Mouse (Mus musculus): ENCODE measurements around the gene Serpinf2. TPM values are rescaled to one million over a fixed set of nuclear protein-coding genes. Genes with fewer than 3 reads are reported as not detected.
"Not testable (repeated sequence)": the region's sequence is repeated elsewhere in the genome, so short reads cannot be mapped to it uniquely, and the experiment has no call there.

Gene Serpinf2
- total and polyA plus RNA-seq, 2 experiments from 2014 or later, result 0.24 TPM; not detected in 1

GRCm38 (mm10) chr11:75397452-75397851, 41.9 kb downstream of the Serpinf2 start:
- Histone ChIP-seq H3K36me3 (ENCODE audit: insufficient read depth) (no peaks in the 10 kb centered on the region), H3K27ac (ENCODE audit: low read depth, low read length) (peak overlapping the region; percentile 75), H3K4me2 (ENCODE audit: low read depth) (no peak overlapping the region), H3K4me3 (ENCODE audit: low read depth, low read length) (no peak overlapping the region), H3K4me1 (ENCODE audit: insufficient read depth) (peaks cover 6% of the 10 kb centered on the region; the same call in 1 of the 2 replicates), H3K9me3 (ENCODE audit: low read length) (no peaks in the 10 kb centered on the region), H3K9ac (0 out of 2 replicates have a peak overlapping the region, but pooled peaks have one; percentile 3), H3K27me3 (ENCODE audit: insufficient read depth, low read length) (no peaks in the 10 kb centered on the region)
- no peak for TF ChIP-seq CTCF (IDR thresholded peaks at IDR 0.05; ENCODE audit: low read depth)
- ATAC-seq (peak; percentile 72), DNase-seq (peak; percentile 39)
- 47% methylated on average over 7 of the region's 7 CpGs for WGBS

- no peak for DNase-seq
- Histone ChIP-seq H3K27me3 (ENCODE audit: insufficient read depth, low read length) (no peaks in the 10 kb centered on the region), H3K4me1 (ENCODE audit: insufficient read depth) (peaks cover 6% of the 10 kb centered on the region; the same call in 1 of the 2 replicates), H3K27ac (ENCODE audit: low read depth, low read length) (no peak overlapping the region), H3K9ac (no peak overlapping the region), H3K9me3 (ENCODE audit: low read length) (no peaks in the 10 kb centered on the region), H3K4me3 (ENCODE audit: low read depth, low read length) (no peak overlapping the region), H3K4me2 (ENCODE audit: low read depth) (no peak overlapping the region), H3K36me3 (ENCODE audit: insufficient read depth) (no peaks in the 10 kb centered on the region)
- no peak for ATAC-seq
- 81% methylated on average over 1 of the region's 1 CpGs for WGBS
- TF ChIP-seq CTCF (IDR thresholded peaks at IDR 0.05; ENCODE audit: low read depth), result no peak
Observed at GRCm38 (mm10) chr11:75395611-75396010, 43.8 kb downstream of the Serpinf2 start.

- not testable (repeated sequence) for H3K4me2 ChIP-seq (ENCODE audit: low read depth); H3K9ac ChIP-seq; H3K4me1 ChIP-seq (ENCODE audit: insufficient read depth); DNase-seq; H3K27me3 ChIP-seq (ENCODE audit: insufficient read depth, low read length); H3K4me3 ChIP-seq (ENCODE audit: low read depth, low read length); H3K9me3 ChIP-seq (ENCODE audit: low read length); H3K36me3 ChIP-seq (ENCODE audit: insufficient read depth); ATAC-seq; H3K27ac ChIP-seq (ENCODE audit: low read depth, low read length)
- WGBS, result 69% methylated on average over 3 of the region's 3 CpGs
Observed at GRCm38 (mm10) chr11:75383529-75383928, 55.9 kb downstream of the Serpinf2 start.

MicroRNAs encoded within 50 kb of the gene (microRNA counts, 519-probe panel; counts per million panel counts)
- microRNA mmu-miR-22, result 6,545 counts per million, percentile 86 among the panel's probes with 10 or more counts

Small RNAs within 50 kb of the gene (microRNA-seq; reads per million reads assigned to microRNA genes)
- gene Mir22, result 10,902 to 11,316 reads per million in 2 experiments

Other genes with a start within 250 kb of the Serpinf2 start
- 19.5 and 21.0 TPM in 2 replicates for gene Dph1, start 248.3 kb downstream of the Serpinf2 start, total RNA-seq (2014; rRNA removed)
- gene Dph1, start 248.3 kb downstream of the Serpinf2 start, polyA plus RNA-seq (2015; fragmentation: Nextera tagmentation; extraction: Ambion mirVana), result 12.7 and 13.8 TPM in 2 replicates
- 10.6 and 11.0 TPM in 2 replicates for gene Rtn4rl1, start 245.8 kb downstream of the Serpinf2 start, total RNA-seq (2014; rRNA removed)
- 11.9 and 15.6 TPM in 2 replicates for gene Rtn4rl1, start 245.8 kb downstream of the Serpinf2 start, polyA plus RNA-seq (2015; fragmentation: Nextera tagmentation; extraction: Ambion mirVana)
- 41.6 and 58.5 TPM in 2 replicates for gene Rpa1, start 91.3 kb downstream of the Serpinf2 start, total RNA-seq (2014; rRNA removed)
- 50.1 and 54.1 TPM in 2 replicates for gene Rpa1, start 91.3 kb downstream of the Serpinf2 start, polyA plus RNA-seq (2015; fragmentation: Nextera tagmentation; extraction: Ambion mirVana)
- 20.8 and 28.8 TPM in 2 replicates for gene Smyd4, start 91.2 kb downstream of the Serpinf2 start, total RNA-seq (2014; rRNA removed)
- gene Smyd4, start 91.2 kb downstream of the Serpinf2 start, polyA plus RNA-seq (2015; fragmentation: Nextera tagmentation; extraction: Ambion mirVana), result 13.9 and 21.5 TPM in 2 replicates
- gene Serpinf1, start 16.9 kb downstream of the Serpinf2 start, total RNA-seq (2014; rRNA removed), result 43.0 and 53.3 TPM in 2 replicates
- gene Serpinf1, start 16.9 kb downstream of the Serpinf2 start, polyA plus RNA-seq (2015; fragmentation: Nextera tagmentation; extraction: Ambion mirVana), result 44.6 and 57.7 TPM in 2 replicates
- gene Wdr81, start 15.1 kb upstream of the Serpinf2 start, total RNA-seq (2014; rRNA removed), result 15.8 and 15.9 TPM in 2 replicates
- 4.2 and 4.9 TPM in 2 replicates for gene Wdr81, start 15.1 kb upstream of the Serpinf2 start, polyA plus RNA-seq (2015; fragmentation: Nextera tagmentation; extraction: Ambion mirVana)
- 0.31 and 1.4 TPM in 2 replicates for gene Tlcd2, start 22.1 kb upstream of the Serpinf2 start, total RNA-seq (2014; rRNA removed)
- 0.79 and 1.2 TPM in 2 replicates for gene Tlcd2, start 22.1 kb upstream of the Serpinf2 start, polyA plus RNA-seq (2015; fragmentation: Nextera tagmentation; extraction: Ambion mirVana)
- gene Prpf8, start 47.2 kb upstream of the Serpinf2 start, total RNA-seq (2014; rRNA removed), result 89.0 and 120 TPM in 2 replicates
- gene Prpf8, start 47.2 kb upstream of the Serpinf2 start, polyA plus RNA-seq (2015; fragmentation: Nextera tagmentation; extraction: Ambion mirVana), result 25.6 and 27.9 TPM in 2 replicates
- gene Rilp, start 70.5 kb upstream of the Serpinf2 start, total RNA-seq (2014; rRNA removed), result 0.67 and 1.6 TPM in 2 replicates
- 2.9 and 4.9 TPM in 2 replicates for gene Rilp, start 70.5 kb upstream of the Serpinf2 start, polyA plus RNA-seq (2015; fragmentation: Nextera tagmentation; extraction: Ambion mirVana)
- gene Scarf1, start 73.9 kb upstream of the Serpinf2 start, total RNA-seq (2014; rRNA removed), result 4.0 and 4.5 TPM in 2 replicates
- 3.1 and 3.5 TPM in 2 replicates for gene Scarf1, start 73.9 kb upstream of the Serpinf2 start, polyA plus RNA-seq (2015; fragmentation: Nextera tagmentation; extraction: Ambion mirVana)
- 16.5 and 24.0 TPM in 2 replicates for gene Slc43a2, start 92.1 kb upstream of the Serpinf2 start, total RNA-seq (2014; rRNA removed)
- gene Slc43a2, start 92.1 kb upstream of the Serpinf2 start, polyA plus RNA-seq (2015; fragmentation: Nextera tagmentation; extraction: Ambion mirVana), result 10.4 and 14.1 TPM in 2 replicates
- gene Pitpna, start 148.5 kb upstream of the Serpinf2 start, total RNA-seq (2014; rRNA removed), result 83.0 and 95.7 TPM in 2 replicates
- 85.8 and 101 TPM in 2 replicates for gene Pitpna, start 148.5 kb upstream of the Serpinf2 start, polyA plus RNA-seq (2015; fragmentation: Nextera tagmentation; extraction: Ambion mirVana)
- 52.4 and 57.4 TPM in 2 replicates for gene Inpp5k, start 191.4 kb upstream of the Serpinf2 start, total RNA-seq (2014; rRNA removed)
- gene Inpp5k, start 191.4 kb upstream of the Serpinf2 start, polyA plus RNA-seq (2015; fragmentation: Nextera tagmentation; extraction: Ambion mirVana), result 50.2 and 50.7 TPM in 2 replicates
- 17.5 and 21.0 TPM in 2 replicates for gene Myo1c, start 210.9 kb upstream of the Serpinf2 start, total RNA-seq (2014; rRNA removed)
- gene Myo1c, start 210.9 kb upstream of the Serpinf2 start, polyA plus RNA-seq (2015; fragmentation: Nextera tagmentation; extraction: Ambion mirVana), result 6.5 and 8.2 TPM in 2 replicates
- 88.7 and 89.8 TPM in 2 replicates for gene Crk, start 239.7 kb upstream of the Serpinf2 start, total RNA-seq (2014; rRNA removed)
- 90.9 and 93.4 TPM in 2 replicates for gene Crk, start 239.7 kb upstream of the Serpinf2 start, polyA plus RNA-seq (2015; fragmentation: Nextera tagmentation; extraction: Ambion mirVana)